ENCODE assay signal across 18 mouse cellular contexts in genomic region chr7:101743487-101743886, GRCm38 (mm10).
DNase-seq lines count a peak whose midpoint lies in the region; ATAC-seq lines count a peak whose summit lies in the region.
"Had no signal": no experiment of that assay in that cellular context is flagged by ENCODE, and none has a peak within 500 bp of the region (broad histone marks: within the 10 kb centered on the region; RNA-seq: fewer than 3 reads in every experiment).

No protein-coding gene starts in this region.

- peak; percentile 81 for ATAC-seq in CD4-positive, CD25-positive, alpha-beta regulatory T cell, adult 4 months
- ATAC-seq in activated CD4-positive, CD25-positive, alpha-beta regulatory T cell, adult 4 months = peak; percentile 65
- ATAC-seq: forebrain, embryonic 14.5 days; forebrain, postnatal 0 days; intestine, embryonic 16.5 days had no signal

- DNase-seq in CD4-positive helper T cell, adult 2 months (ENCODE audit: low read depth, low spot score) = peak; percentile 36
- no peak for DNase-seq in ovary, postnatal 10 days (ENCODE audit: low spot score)
- DNase-seq in lung, adult 18-20 months = no peak
- no peak for DNase-seq in natural killer cell, adult 2 months (ENCODE audit: low spot score in 2 of 2)
- DNase-seq: adrenal gland, postnatal 10 days; adrenal gland, postnatal 36 days; B cell, adult 2 months; cerebellum, adult 18-20 months; cerebellum, adult 9-10 months; cerebellum, postnatal 14 days; forebrain, postnatal 0 days; gastrocnemius, adult 2 months; gastrocnemius, postnatal 14 days; heart, adult 11 months had no signal
